Comparison of ENCODE assay signal across 13 mouse cellular contexts in the genomic region with DNA sequence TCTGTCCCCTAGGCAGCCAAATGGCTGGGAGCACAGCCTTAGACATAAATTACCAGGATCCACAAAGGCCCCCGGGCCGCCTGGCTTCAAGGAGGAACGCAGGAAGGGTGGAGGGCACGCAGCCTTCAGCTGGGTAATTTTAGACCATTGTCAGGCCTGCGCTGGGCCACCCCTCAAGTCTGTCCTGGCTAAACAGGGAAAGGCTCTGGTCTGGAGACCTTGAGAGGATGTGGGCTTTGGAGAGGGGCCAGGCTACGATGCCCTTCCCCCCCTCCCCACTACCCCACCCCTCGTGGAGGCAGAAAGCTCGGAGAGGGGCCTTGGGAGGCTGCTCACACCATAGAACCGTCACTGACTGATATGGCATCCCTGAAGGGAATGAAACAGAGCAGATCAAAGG.
DNase-seq lines count a peak whose midpoint lies in the region; ATAC-seq and TF ChIP-seq lines count a peak whose summit lies in the region.
"Had no signal": no experiment of that assay in that cellular context is flagged by ENCODE, and none has a peak within 500 bp of the region (broad histone marks: within the 10 kb centered on the region; RNA-seq: fewer than 3 reads in every experiment).

No protein-coding gene starts in this region.

- 0 out of 2 replicates have a peak overlapping the region, but pooled peaks have one; percentile 34 for H3K9ac ChIP-seq in heart, embryonic 11.5 days (ENCODE audit: low read depth, low read length)
- H3K9ac ChIP-seq in stomach, embryonic 14.5 days (replicated peaks; ENCODE audit: low read depth, low read length): no peak overlapping the region
- no peak overlapping the region for H3K9ac ChIP-seq in stomach, postnatal 0 days (ENCODE audit: low read length)
- no peak overlapping the region for H3K9ac ChIP-seq in stomach, embryonic 16.5 days (ENCODE audit: low read length)
- H3K9ac ChIP-seq: hindbrain, embryonic 13.5 days; liver, embryonic 15.5 days had no signal

- no peaks in the 10 kb centered on the region for H3K9me3 ChIP-seq in heart, embryonic 11.5 days (replicated peaks; ENCODE audit: control insufficient read depth, low read length)
- H3K9me3 ChIP-seq in stomach, embryonic 14.5 days (ENCODE audit: control insufficient read depth, low read depth, low read length): no peaks in the 10 kb centered on the region
- no peaks in the 10 kb centered on the region for H3K9me3 ChIP-seq in stomach, postnatal 0 days (ENCODE audit: control insufficient read depth, low read length)
- H3K9me3 ChIP-seq in stomach, embryonic 16.5 days (replicated peaks; ENCODE audit: control insufficient read depth, low read length): no peaks in the 10 kb centered on the region
- H3K9me3 ChIP-seq: hindbrain, embryonic 13.5 days; liver, embryonic 15.5 days had no signal

- peak; percentile 27; the same call in 1 of the 2 replicates for ATAC-seq in heart, embryonic 11.5 days (replicated peaks; ENCODE audit: insufficient number of reproducible peaks, low FRiP score, low TSS enrichment)
- 0 out of 2 replicates have a peak, but pooled peaks have one; percentile 35 for ATAC-seq in stomach, embryonic 14.5 days (ENCODE audit: insufficient number of reproducible peaks, insufficient read depth, low FRiP score, low read depth)
- ATAC-seq in stomach, postnatal 0 days (ENCODE audit: low FRiP score, low TSS enrichment): no peak
- ATAC-seq in stomach, embryonic 16.5 days (ENCODE audit: insufficient read depth, low FRiP score): peak; percentile 26; the same call in 1 of the 2 replicates

- WGBS in heart, embryonic 11.5 days (ENCODE audit: insufficient replicate concordance): 27% methylated on average over 9 of the region's 9 CpGs
- 38% methylated on average over 9 of the region's 9 CpGs for WGBS in stomach, embryonic 14.5 days
- WGBS in stomach, postnatal 0 days: 41% methylated on average over 9 of the region's 9 CpGs
- 33% methylated on average over 9 of the region's 9 CpGs for WGBS in stomach, embryonic 16.5 days

- H3K4me3 ChIP-seq in heart, embryonic 11.5 days (ENCODE audit: low read depth, low read length): no peak overlapping the region
- no peak overlapping the region for H3K4me3 ChIP-seq in stomach, embryonic 14.5 days (ENCODE audit: low read depth, low read length)
- H3K4me3 ChIP-seq in stomach, postnatal 0 days (ENCODE audit: low read depth, low read length): no peak overlapping the region
- no peak overlapping the region for H3K4me3 ChIP-seq in stomach, embryonic 16.5 days (replicated peaks; ENCODE audit: low read length)
- H3K4me3 ChIP-seq: hindbrain, embryonic 13.5 days; liver, embryonic 15.5 days had no signal

- no peak for DNase-seq in heart, postnatal 10 days
- DNase-seq in stomach, postnatal 0 days (ENCODE audit: low spot score): no peak
- peak; percentile 58 for DNase-seq in kidney, postnatal 10 days
- DNase-seq in B cell, adult 2 months: no peak
- no peak for DNase-seq in urinary bladder, adult 2 months (ENCODE audit: low spot score)
- DNase-seq: spleen, adult 18-20 months; thymus, postnatal 25 days had no signal

- peaks cover 7% of the 10 kb centered on the region for H3K4me1 ChIP-seq in heart, embryonic 11.5 days (ENCODE audit: control insufficient read depth, insufficient read depth, low read length)
- H3K4me1 ChIP-seq in stomach, embryonic 14.5 days (ENCODE audit: control insufficient read depth, insufficient read depth, low read length): peaks cover 5% of the 10 kb centered on the region; the same call in 1 of the 2 replicates
- no peaks in the 10 kb centered on the region for H3K4me1 ChIP-seq in stomach, postnatal 0 days (replicated peaks; ENCODE audit: control insufficient read depth, insufficient read depth)
- H3K4me1 ChIP-seq in stomach, embryonic 16.5 days (ENCODE audit: control insufficient read depth, insufficient read depth, low read length): peaks cover 2% of the 10 kb centered on the region; the same call in 1 of the 2 replicates
- H3K4me1 ChIP-seq: liver, embryonic 15.5 days had no signal

- no peak for TF ChIP-seq CTCF in stomach, postnatal 0 days (IDR thresholded peaks at IDR 0.05; ENCODE audit: low read depth)

- H3K27me3 ChIP-seq in heart, embryonic 11.5 days (ENCODE audit: control insufficient read depth, insufficient read depth, low read length): no peaks in the 10 kb centered on the region
- no peaks in the 10 kb centered on the region for H3K27me3 ChIP-seq in stomach, embryonic 14.5 days (ENCODE audit: control insufficient read depth, insufficient read depth, low read length)
- H3K27me3 ChIP-seq in stomach, postnatal 0 days (ENCODE audit: control insufficient read depth, insufficient read depth, low read length): no peaks in the 10 kb centered on the region
- H3K27me3 ChIP-seq in stomach, embryonic 16.5 days (ENCODE audit: control insufficient read depth, insufficient read depth, low read length): no peaks in the 10 kb centered on the region
- H3K27me3 ChIP-seq: CH12.LX; hindbrain, embryonic 13.5 days; liver, embryonic 15.5 days had no signal

- H3K36me3 ChIP-seq in heart, embryonic 11.5 days (ENCODE audit: control insufficient read depth, insufficient read depth, low read length): no peaks in the 10 kb centered on the region
- H3K36me3 ChIP-seq in stomach, embryonic 14.5 days (ENCODE audit: control insufficient read depth, insufficient read depth, low read length): no peaks in the 10 kb centered on the region
- no peaks in the 10 kb centered on the region for H3K36me3 ChIP-seq in stomach, postnatal 0 days (ENCODE audit: control insufficient read depth, insufficient read depth, low read length)
- no peaks in the 10 kb centered on the region for H3K36me3 ChIP-seq in stomach, embryonic 16.5 days (ENCODE audit: control insufficient read depth, insufficient read depth, low read length)
- H3K36me3 ChIP-seq: hindbrain, embryonic 13.5 days; liver, embryonic 15.5 days had no signal

- no peak for TF ChIP-seq EP300 in stomach, postnatal 0 days (optimal IDR thresholded peaks at IDR 0.05)

- intact Hi-C loops in heart, postnatal 10 days (cut with DNase I): loop anchor here (2.0 kb wide), 1 partner anchor 55 kb away; no protein-coding TSS in a partner anchor

- H3K27ac ChIP-seq in heart, embryonic 11.5 days (ENCODE audit: low read depth, low read length): peak overlapping the region; percentile 59; the same call in 1 of the 2 replicates
- H3K27ac ChIP-seq in stomach, embryonic 14.5 days (ENCODE audit: low read length): 0 out of 2 replicates have a peak overlapping the region, but pooled peaks have one; percentile 10
- no peak overlapping the region for H3K27ac ChIP-seq in stomach, postnatal 0 days (replicated peaks)
- H3K27ac ChIP-seq in stomach, embryonic 16.5 days (ENCODE audit: low read length): no peak overlapping the region
- H3K27ac ChIP-seq: hindbrain, embryonic 13.5 days; liver, embryonic 15.5 days had no signal

- H3K4me2 ChIP-seq in heart, embryonic 11.5 days: no peak overlapping the region
- H3K4me2 ChIP-seq in stomach, embryonic 14.5 days (replicated peaks; ENCODE audit: low read depth, low read length): no peak overlapping the region
- no peak overlapping the region for H3K4me2 ChIP-seq in stomach, postnatal 0 days (replicated peaks; ENCODE audit: low read depth)
- no peak overlapping the region for H3K4me2 ChIP-seq in stomach, embryonic 16.5 days (ENCODE audit: low read depth, low read length)
- H3K4me2 ChIP-seq: hindbrain, embryonic 13.5 days; liver, embryonic 15.5 days had no signal

Comparison
In these comparisons a context has a peak if more than half of its experiments do, and no peak if none do; other contexts are left out.
1. H3K27ac ChIP-seq: peak in heart, embryonic 11.5 days (single experiment) and stomach, embryonic 14.5 days (single experiment); none in stomach, postnatal 0 days (single experiment) and stomach, embryonic 16.5 days (single experiment).